Mouse (Mus musculus): ENCODE data around the gene Mamld1. TPM values are rescaled to one million over a fixed set of nuclear protein-coding genes. Genes with fewer than 3 reads are reported as not detected.

Gene Mamld1
- total RNA-seq, 2 experiments from 2014 or later, result 3.0 to 3.8 TPM

GRCm38 (mm10) chrX:71122359-71123293, 72.6 kb downstream of the Mamld1 start:
- DNase-seq, result no peak
- intact Hi-C loops (cut with DNase I; ENCODE audit: low total_unique reads), result no loop called here

- intact Hi-C loops (cut with DNase I; ENCODE audit: low total_unique reads), result no loop called here
Measured at GRCm38 (mm10) chrX:71125013-71125412, 75.0 kb downstream of the Mamld1 start.

GRCm38 (mm10) chrX:71131464-71131863, 81.4 kb downstream of the Mamld1 start:
- intact Hi-C loops (cut with DNase I; ENCODE audit: low total_unique reads), result no loop called here
- peak; percentile 28 for DNase-seq

More at GRCm38 (mm10) chrX:71125013-71125412, 75.0 kb downstream of the Mamld1 start:
- DNase-seq, result no peak

- intact Hi-C loops (cut with DNase I; ENCODE audit: low total_unique reads), result no loop called here
Measured at GRCm38 (mm10) chrX:71141390-71141789, 91.3 kb downstream of the Mamld1 start.

GRCm38 (mm10) chrX:71149441-71150050, 99.5 kb downstream of the Mamld1 start:
- DNase-seq, result peak; percentile 16
- intact Hi-C loops (cut with DNase I; ENCODE audit: low total_unique reads), result no loop called here

More at GRCm38 (mm10) chrX:71141390-71141789, 91.3 kb downstream of the Mamld1 start:
- DNase-seq, result no peak

- intact Hi-C loops (cut with DNase I; ENCODE audit: low total_unique reads), result no loop called here
- peak; percentile 47 for DNase-seq
Measured at GRCm38 (mm10) chrX:71150551-71151001, 100.5 kb downstream of the Mamld1 start.

GRCm38 (mm10) chrX:71181526-71181925, 131.5 kb downstream of the Mamld1 start:
- no peak for DNase-seq
- intact Hi-C loops (cut with DNase I; ENCODE audit: low total_unique reads), result no loop called here

GRCm38 (mm10) chrX:71183671-71184070, 133.6 kb downstream of the Mamld1 start:
- intact Hi-C loops (cut with DNase I; ENCODE audit: low total_unique reads), result no loop called here

GRCm38 (mm10) chrX:71186396-71186795, 136.3 kb downstream of the Mamld1 start:
- DNase-seq, result no peak
- intact Hi-C loops (cut with DNase I; ENCODE audit: low total_unique reads), result no loop called here

More at GRCm38 (mm10) chrX:71183671-71184070, 133.6 kb downstream of the Mamld1 start:
- DNase-seq, result no peak

- intact Hi-C loops (cut with DNase I; ENCODE audit: low total_unique reads), result no loop called here
- no peak for DNase-seq
Measured at GRCm38 (mm10) chrX:71204776-71205175, 154.7 kb downstream of the Mamld1 start.

Other genes starting within 250 kb of the Mamld1 start
- gene Mtm1, start 160.5 kb downstream of the Mamld1 start, total RNA-seq (2021), result 10 to 100 TPM in 1 of 2 experiments, 1 to 10 TPM in 1; 8.9 to 10.1 TPM